Mouse (Mus musculus) NIH3T3 (cell line): Measurements from ENCODE around the gene Lipo1.
"Not testable (repeated sequence)": the region's sequence is repeated elsewhere in the genome, so short reads cannot be mapped to it uniquely, and the experiment has no call there.

Experiments used
- DNase-seq: peaks from one replicate; pipeline ENCODE4 v3.0.0-alpha.2; 2012; ENCODE audit warnings: low read depth

Lipo1 gene

GRCm38 (mm10) chr19:33787359-33787758 is at the start of gene Lipo1:
Lipo1 (minus strand) TSS chr19:33787459.
- DNase-seq: not testable (repeated sequence)

- DNase-seq: no peak
These were observed 532 bp downstream of the Lipo1 start for GRCm38 (mm10) chr19:33786576-33787277.

- not testable (repeated sequence) for DNase-seq
These were observed 25.8 kb downstream of the Lipo1 start, which contains the start of gene Lipo3 for GRCm38 (mm10) chr19:33761287-33762086. Lipo3 (minus strand) TSS chr19:33761951.

- not testable (repeated sequence) for DNase-seq
These were observed 36.0 kb downstream of the Lipo1 start, which contains the start of gene Lipo2 for GRCm38 (mm10) chr19:33751259-33751658. Lipo2 (minus strand) TSS chr19:33751359.
